Mouse (Mus musculus) frontal cortex, adult (tissue): ENCODE measurements around the gene Lhx5.

Source experiments
- ATAC-seq: cut with Nextera tagmentation; 2 replicates; pipeline ENCODE4 v1.9.2; 2017; ENCODE audit warnings: mild to moderate bottlenecking, moderate library complexity, mixed read lengths; ENCODE audit not compliant: low TSS enrichment

Gene Lhx5

GRCm38 (mm10) chr5:120465062-120465461, 33.6 kb downstream of the Lhx5 start:
- no peak for ATAC-seq

- no peak for ATAC-seq
Observed at GRCm38 (mm10) chr5:120465860-120466259, 34.4 kb downstream of the Lhx5 start.

GRCm38 (mm10) chr5:120467026-120467425, 35.5 kb downstream of the Lhx5 start:
- no peak for ATAC-seq

- no peak for ATAC-seq
Observed at GRCm38 (mm10) chr5:120468336-120468735, 36.8 kb downstream of the Lhx5 start.

- ATAC-seq: no peak
Observed at GRCm38 (mm10) chr5:120468830-120469229, 37.3 kb downstream of the Lhx5 start.

- ATAC-seq: no peak
Observed at GRCm38 (mm10) chr5:120471538-120471937, 40.0 kb downstream of the Lhx5 start.

GRCm38 (mm10) chr5:120472770-120473169, 41.3 kb downstream of the Lhx5 start, which contains the start of gene Sdsl:
Gene Sdsl (minus strand): TSS chr5:120472810.
- no peak for ATAC-seq

- no peak for ATAC-seq
Observed at GRCm38 (mm10) chr5:120473361-120473760, 41.9 kb downstream of the Lhx5 start.

- no peak for ATAC-seq
Observed at GRCm38 (mm10) chr5:120475861-120476260, 44.4 kb downstream of the Lhx5 start.

GRCm38 (mm10) chr5:120476296-120476695, 44.8 kb downstream of the Lhx5 start, which contains the start of gene Sds:
Gene Sds (plus strand): TSS chr5:120476526.
- ATAC-seq: no peak

- ATAC-seq: no peak
Observed at GRCm38 (mm10) chr5:120477993-120478392, 46.5 kb downstream of the Lhx5 start.

GRCm38 (mm10) chr5:120479538-120479937, 48.0 kb downstream of the Lhx5 start:
- ATAC-seq: no peak

- no peak for ATAC-seq
Observed at GRCm38 (mm10) chr5:120481205-120481604, 49.7 kb downstream of the Lhx5 start.

GRCm38 (mm10) chr5:120483399-120483798, 51.9 kb downstream of the Lhx5 start:
- no peak for ATAC-seq

- no peak for ATAC-seq
Observed at GRCm38 (mm10) chr5:120487844-120488243, 56.3 kb downstream of the Lhx5 start.

GRCm38 (mm10) chr5:120490679-120491192, 59.2 kb downstream of the Lhx5 start:
- no peak for ATAC-seq
